Mouse (Mus musculus) hematopoietic stem cell, adult 5-6 weeks (primary cell): ENCODE data around the gene Lsamp. TPM values are rescaled to one million over a fixed set of nuclear protein-coding genes. Genes with fewer than 3 reads are reported as not detected.

Source experiments
- ATAC-seq, 2 experiments: fragments of 125-278 bp in 1 of 2; replicated peaks in 1 of 2; 2 replicates each; pipeline ENCODE4 v1.8.0; 2016 to 2017; ENCODE audit warnings: inconsistent platforms in 2 of 2, mild to moderate bottlenecking in 2 of 2, moderate number of reproducible peaks in 2 of 2, low read depth in 1 of 2, moderate TSS enrichment in 1 of 2; ENCODE audit not compliant: low FRiP score in 2 of 2, poor library complexity in 2 of 2, severe bottlenecking in 2 of 2, insufficient read depth in 1 of 2, low TSS enrichment in 1 of 2
- total RNA-seq: library from RNA; stranded (forward); fragments of 172-1452, 232-1000 nt; gene quantifications from 2 replicates; pipeline ENCODE4 v1.2.3, GENCODE M21; 2017

Lsamp gene
- total RNA-seq, 1 experiment from 2014 or later, result not detected

DNA sequence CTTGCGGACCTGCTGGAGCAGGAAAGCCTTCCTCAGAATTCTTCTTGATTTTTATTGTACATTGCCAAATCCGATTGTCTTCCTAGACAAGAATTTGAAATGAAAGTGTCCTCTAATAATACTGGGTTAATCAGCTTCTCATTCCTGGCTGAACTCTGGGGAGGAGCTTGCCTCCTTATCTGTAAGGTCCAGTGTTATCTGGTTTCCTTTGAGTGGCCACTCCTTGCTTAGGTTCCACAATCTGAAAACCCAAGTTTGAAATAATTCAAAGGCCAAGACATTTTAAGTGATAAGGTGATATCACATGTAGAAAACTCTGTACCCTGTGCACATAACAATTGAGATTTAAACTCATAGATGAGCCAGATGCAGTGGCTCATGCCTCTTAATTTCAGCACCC is 975.0 kb downstream of the Lsamp start:
- peak; percentile 25 to 27; a peak in 2 of 4 replicates for ATAC-seq

DNA sequence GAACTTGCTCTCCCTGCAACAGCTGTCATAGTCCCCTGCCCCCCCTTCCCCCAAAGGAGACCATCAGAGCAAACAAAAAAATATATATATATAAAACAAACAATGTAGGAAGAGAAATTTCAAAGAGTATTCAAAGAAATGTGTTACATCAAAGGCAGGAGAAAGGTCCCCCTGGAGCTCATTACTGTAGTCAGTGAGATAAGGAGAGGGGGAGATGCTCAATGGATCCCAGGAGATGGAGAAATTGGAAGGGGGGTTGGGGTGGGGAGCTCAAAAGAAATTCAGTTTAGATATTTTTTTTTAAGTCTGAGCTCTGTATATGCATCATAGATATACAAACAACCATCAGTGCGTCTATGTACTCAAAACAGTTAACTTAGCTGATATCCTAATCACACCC is 976.4 kb downstream of the Lsamp start:
- ATAC-seq, result no peak

DNA sequence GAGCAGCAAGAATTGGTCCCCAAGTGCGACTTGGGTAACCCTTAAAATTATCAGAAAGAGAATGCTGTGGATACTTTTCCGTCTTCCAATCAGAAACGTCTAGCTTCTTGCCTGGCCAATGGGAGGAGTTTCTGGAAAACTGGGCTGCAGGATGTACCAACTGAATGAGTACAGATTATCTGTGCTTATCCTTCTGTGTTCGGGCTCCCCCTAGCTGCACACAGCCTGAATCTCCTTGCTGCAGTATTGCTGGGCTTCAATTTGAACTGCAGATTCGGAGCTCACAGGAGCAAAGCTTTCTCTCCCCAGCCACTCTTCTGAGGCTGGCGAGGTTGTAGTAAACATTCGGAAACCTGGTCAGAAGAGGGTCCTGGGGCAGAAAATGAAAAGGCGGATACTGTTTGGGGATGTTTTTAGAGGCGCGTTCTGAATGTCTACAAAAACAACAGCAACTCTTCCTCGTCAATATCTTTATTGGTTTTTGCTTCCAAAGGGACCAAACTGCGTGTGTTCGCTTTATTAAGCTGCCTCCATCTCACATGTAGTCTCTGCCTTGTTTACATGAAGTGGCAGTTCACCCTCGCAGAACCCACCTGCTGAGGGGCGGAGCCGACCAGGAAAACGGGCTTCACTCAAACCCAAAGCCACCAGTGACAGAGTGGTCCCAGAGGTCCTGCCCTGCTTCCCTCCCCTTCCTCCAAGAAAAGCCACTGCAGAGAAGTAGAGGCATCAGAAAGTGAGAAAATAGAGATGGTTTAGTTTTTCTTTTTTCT is 984.1 kb downstream of the Lsamp start:
- ATAC-seq, result peak; percentile 76 to 80

DNA sequence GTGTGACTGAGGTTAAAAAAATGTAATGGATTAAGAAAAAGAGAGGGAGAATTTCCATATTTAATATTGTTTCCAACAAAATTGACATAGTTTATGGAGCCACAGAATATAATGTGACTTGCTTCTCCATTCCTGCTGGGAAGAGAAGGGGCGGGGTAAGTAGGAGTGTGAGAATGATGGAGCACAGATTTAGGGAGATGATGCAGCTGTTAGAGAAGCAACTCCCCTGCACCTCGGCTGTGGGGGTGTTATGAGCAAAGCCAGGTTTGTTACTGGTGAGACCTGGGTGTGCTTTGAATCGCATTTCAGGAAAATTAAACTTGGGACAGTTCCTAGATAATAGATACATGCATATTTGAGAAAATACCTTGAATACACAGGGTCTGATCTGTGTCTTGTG is 987.2 kb downstream of the Lsamp start:
- no peak for ATAC-seq

GRCm38 (mm10) chr16:40974084-40974483 is 989.9 kb downstream of the Lsamp start:
- ATAC-seq, result no peak

DNA sequence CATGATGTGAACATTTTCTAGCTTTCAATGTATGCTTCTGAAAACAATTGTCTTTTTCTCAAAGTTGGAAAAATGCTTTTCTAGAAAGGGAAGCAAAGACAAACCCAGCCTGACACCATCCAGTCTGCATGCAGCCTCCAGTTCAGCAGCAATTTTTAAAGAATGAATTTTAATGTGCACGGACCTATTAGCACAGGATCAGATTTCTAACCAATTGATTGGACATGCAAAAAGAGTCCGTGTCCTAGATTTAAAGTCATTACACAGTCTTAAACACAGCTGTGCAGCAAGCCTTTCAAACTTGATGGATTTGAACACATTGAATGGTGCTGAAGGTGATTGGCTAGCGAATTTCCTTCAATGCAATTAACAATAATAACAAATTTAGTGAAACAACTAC is 998.9 kb downstream of the Lsamp start:
- ATAC-seq, result no peak

DNA sequence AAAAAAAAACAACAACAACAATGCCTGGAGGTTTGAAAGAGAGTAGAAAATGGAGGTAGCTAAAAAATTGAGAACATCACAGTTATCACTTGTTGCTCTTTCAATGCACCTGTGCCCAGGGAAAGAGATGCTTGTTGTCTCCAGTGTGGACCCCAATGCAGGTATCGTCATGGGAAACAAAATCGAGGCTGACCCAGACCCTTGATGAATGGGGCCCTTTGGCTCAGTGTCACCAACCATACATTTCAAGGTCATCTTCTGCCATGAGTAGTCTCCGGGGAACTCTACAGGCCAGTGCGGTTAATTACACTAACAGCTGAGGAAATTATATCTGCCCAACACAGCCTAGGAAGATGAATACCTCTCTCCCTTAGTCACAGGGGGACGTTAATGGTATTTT is 1023.4 kb downstream of the Lsamp start:
- ATAC-seq, result no peak

DNA sequence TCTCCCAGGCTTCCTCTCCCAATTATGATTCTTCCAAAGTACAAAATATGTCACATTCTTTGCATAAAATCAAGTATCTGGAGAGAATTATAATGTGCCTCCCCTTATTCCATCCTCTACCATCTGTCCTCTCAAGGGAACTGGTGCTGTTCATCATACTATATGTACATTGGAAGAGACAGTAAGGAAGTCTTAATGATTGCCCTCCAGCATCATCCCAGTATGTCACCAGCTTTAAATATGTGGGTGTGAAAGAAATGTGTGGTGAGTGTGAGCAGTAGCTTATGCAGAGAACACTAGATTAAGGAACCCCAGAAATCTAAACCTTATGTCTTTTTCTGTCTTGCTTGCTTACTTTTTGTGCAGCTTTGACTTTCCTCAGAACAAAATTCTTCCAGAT is 1050.6 kb downstream of the Lsamp start:
- no peak for ATAC-seq

DNA sequence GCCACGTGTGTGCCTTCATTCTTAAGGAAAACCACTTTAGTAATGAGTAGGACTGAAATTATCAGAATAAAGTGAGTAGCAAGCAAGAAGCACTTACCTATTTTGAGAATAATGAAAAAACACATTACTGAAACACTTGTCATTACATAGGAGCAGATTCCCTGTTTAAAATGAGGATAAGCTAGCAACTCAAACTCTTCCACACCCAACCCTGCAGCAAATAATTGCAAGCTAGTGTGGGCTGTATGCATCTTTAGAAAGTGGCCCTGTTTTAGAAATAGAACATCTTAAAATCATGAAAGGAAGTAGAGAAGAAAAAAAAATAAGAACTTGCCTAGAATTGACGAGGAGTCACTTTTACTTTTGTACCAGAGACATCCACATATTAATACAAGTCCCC is 1057.5 kb downstream of the Lsamp start:
- no peak for ATAC-seq

- no peak for ATAC-seq
Measured at GRCm38 (mm10) chr16:41063270-41063857, 1079.2 kb downstream of the Lsamp start.

- ATAC-seq, result no peak
Measured at GRCm38 (mm10) chr16:41073470-41073869, 1089.3 kb downstream of the Lsamp start.

DNA sequence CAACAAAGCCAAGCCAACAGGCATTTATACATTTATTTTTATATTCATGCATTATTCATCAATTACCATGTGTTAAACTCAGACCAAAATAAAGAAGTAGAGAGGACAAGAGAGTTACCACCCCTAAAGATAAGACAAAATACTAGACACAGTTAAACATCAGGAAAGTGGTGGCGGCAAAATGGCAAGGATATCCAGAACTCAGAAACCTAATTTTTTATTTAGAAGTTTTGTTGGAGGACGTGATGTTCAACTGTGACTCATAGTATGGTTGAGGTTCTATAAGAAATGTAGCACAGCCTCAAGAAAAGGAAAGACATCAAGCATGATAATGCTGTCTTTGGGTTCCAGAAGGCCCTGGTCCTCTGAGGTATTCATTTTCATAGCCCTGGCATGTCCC is 1104.5 kb downstream of the Lsamp start:
- no peak for ATAC-seq

GRCm38 (mm10) chr16:41090092-41090491 is 1105.9 kb downstream of the Lsamp start:
- ATAC-seq, result no peak

DNA sequence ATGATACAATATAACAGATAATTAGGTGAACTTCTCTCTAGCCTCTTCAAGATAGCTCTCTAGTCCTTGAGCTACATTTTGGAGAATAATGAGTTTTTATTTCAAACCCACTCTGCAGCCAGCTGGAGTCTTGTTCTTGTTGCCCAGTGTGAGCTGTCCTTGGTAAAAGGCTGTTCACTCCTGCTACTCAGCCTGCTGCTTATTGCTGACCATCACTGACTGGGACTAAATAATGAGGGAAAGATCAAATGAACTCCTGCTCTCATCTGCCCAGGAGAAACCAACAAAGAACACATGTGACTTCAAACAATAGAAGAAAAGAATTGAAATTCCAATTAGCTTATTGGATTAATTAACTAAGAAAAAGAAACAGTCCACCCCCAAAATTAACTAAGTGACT is 1107.1 kb downstream of the Lsamp start:
- no peak for ATAC-seq

DNA sequence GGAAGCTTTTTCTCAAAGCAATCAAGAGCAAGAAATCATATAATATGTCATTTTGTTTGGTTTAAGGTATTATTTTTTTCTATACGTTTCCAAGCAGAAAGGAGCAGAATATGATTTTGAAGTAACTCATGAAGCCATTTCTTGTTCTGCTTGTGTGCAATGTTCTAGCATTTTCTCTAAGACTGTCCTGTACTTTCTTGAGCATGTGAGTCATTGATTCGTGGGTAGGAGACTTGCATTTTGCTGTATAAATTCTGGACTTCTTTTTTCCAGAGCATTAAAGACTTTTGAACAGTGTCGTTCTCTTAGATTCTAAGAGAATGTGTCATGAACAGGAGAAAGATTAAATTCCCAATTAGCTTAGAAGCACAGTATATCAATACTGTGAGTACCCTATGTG is 1118.6 kb downstream of the Lsamp start:
- ATAC-seq, result no peak

- ATAC-seq, result no peak
Measured at GRCm38 (mm10) chr16:41124361-41124760, 1140.2 kb downstream of the Lsamp start.

DNA sequence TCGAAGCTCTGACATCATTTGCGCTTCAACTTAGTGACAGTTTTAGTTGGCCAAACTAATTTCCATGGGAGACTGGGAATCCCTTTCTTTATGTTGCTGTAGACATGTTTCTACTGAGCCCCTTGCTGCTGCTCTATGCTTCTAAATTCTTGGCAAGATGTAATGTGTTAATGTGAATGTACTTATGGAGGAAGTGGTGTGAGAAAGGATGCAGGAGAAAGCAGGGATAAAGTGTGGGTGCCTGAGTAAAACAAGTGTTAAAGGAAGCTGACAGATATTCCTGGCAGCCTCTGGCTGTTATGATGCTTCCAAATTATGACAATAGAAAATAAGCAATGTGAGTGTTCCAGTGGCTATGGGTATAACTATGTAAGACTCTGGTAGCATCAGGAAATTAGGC is 1140.9 kb downstream of the Lsamp start:
- ATAC-seq, result no peak

DNA sequence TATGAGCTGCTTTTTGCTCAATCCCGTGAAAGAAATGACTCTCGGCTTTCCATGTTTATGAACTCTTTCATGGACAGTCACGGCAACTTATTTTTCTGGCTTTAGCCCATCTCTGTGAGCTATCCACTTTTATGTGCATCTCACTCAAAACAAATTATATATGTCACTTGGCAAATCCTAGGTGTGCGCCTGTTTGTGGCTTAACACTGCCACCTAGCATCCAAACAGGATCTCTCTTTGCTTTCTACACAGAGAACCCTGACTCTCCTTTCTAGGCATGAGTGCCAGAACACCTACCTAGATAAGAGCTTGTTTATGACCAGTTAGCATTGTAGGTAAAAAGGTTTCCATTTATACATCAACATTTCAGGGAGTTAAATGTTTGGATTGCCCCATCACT is 1146.9 kb downstream of the Lsamp start:
- ATAC-seq, result no peak

DNA sequence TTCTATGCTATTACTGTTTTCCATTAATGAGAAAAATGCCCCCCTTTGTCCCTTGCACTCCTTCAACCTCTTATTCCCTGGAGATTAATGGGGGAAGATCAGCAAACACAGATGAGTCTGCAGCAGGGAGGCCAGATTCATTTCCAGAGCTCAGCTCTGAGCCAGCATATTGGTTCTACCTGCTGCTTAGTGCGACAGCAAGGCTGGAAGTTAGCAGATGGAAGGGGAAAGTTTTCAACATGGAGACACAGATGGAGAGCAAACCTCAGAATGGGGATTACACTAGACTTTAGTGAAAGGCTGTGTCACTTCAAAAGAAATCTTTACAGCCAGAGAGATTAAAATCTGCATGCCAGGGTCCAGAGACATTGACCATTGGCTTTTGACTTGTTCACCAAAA is 1188.7 kb downstream of the Lsamp start:
- ATAC-seq, result no peak
